Mouse (Mus musculus) cerebellum, adult 11 months (tissue): ENCODE measurements at regions not wholly inside any gene's neighbourhood (a gene's known extent, or its start where the extent isn't known, plus 50 kb on each side); places are given as distances from the start of the nearest gene placed in this dataset.
"Not testable (repeated sequence)": the region's sequence is repeated elsewhere in the genome, so short reads cannot be mapped to it uniquely, and the experiment has no call there.

Experiments used
- DNase-seq: peaks from one replicate; pipeline ENCODE4 v3.0.0; 2022

DNA sequence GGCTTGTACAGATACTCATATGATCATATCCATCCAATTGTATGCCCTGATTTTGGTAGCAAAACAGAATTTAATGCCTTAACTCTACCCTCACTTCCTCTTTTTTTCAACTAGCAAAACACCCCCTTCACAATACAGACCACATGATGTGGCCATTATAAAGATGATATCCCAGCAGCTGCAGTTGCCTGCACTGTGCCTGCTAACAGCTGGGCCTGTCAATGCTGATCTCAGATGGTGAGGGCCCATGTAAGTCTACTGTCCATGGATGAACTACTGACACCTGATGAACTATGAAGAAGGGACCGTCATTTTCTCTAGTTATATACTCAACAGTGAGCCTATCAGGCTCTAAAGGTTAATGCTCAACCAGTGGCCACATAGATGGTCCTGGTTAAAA, 191.8 kb upstream of the Fmr1 start:
- DNase-seq: no peak

DNA sequence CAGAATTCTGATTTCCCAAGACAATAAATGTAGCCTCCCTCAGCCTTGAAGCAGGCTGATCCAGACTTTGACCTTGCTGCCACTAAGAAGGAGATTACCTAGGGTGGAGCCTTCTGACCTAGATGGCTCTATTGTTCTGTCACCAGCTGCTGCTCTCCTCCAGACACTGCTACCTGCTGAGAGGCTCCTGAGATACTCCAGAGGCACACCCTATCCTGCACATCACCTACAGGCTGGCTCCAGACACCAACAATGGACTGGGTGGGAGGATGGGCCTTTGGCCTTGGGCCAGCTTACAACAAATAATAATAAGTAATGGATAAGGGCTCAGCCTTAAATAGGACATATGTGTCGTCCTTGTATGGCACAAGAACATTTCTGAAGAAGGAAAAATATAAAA, 186.3 kb upstream of the Fmr1 start:
- not testable (repeated sequence) for DNase-seq

DNA sequence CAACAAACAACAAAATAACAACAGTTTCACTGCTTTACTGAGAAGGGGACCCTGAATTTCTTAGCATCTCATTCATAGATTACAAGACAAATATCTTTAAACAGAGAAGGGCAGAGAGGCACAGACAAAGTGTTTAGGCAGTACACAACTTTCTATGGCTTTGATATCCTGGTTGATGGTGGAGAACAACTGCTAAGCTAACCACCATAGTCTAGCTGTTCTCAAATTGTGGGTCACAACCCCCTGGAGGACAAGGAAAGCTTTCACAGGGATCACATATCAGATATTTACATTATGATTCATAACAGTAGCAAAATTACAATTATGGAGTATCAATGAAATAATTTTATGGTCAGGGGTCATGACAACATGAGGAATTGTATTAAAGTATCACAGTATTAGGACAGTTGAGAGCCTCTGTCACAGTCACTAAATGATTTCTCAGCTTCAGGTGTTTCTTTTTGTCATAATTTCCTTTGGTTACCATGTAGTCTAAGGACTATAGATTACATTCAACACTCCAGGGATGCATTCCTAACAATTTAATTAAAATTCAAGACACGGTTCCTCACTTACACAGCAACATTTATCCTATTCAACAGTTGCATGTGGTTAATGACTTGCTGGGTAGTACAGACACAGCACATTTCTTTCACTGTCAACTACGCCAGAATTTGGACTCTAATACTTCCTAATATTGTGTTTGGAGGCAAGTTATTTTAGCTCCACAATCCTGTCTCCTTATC, 183.8 kb upstream of the Fmr1 start:
- DNase-seq: no peak

DNA sequence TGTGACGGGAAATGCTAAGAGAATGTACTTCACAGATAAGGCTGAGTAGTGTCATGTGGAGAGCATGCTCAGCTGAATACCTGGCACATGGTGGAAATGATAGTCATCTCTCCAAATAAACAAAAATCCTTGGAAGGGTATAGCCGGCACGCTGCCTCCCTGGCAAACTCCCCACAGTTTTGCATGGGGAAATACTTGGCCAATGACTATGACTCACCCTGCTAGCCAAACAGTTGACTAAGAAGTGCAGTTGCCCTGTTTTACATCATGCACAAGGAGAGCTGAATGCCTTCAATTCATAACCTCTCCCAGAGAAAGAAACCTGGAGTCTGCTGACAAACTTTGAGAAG, 183.2 kb upstream of the Fmr1 start:
- DNase-seq: peak; percentile 47

DNA sequence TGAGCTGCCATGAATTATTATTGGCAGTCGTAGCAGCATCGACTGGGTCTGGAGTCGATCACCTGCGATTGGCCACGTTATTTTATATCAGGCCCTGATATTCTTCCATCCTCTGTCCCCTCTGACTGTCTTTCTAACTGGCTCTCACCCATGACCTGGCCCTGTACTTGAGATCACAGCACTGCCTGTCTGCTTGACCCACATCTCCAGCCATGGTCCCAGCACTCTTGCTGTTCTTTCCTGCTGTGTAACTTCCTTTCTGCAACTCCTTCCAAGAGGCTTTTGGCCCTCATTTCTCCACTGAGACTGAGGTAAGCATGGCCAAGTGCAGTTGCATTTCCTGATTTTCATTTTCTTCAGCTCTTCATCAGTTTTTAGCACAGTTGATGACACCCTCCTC, 182.6 kb upstream of the Fmr1 start:
- peak; percentile 10 for DNase-seq

DNA sequence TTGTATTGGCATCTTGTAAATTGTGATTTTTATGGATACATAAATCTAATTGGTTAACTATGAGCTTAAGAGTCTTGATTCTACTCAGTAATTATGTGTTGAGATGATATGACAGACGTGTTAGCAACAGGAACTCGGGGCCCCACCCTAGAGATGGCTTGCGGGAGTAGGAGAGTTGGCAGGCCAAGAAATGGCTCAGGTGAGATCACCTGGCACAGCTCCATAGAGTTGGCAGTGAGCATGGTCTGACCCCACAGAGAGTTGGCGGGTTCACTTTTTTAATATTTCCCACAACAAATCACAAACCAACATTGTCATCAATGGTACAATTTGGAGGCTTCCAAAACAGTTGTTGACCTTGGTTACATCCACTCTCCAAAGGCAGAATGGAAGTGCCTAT, 180.5 kb upstream of the Fmr1 start:
- DNase-seq: no peak

DNA sequence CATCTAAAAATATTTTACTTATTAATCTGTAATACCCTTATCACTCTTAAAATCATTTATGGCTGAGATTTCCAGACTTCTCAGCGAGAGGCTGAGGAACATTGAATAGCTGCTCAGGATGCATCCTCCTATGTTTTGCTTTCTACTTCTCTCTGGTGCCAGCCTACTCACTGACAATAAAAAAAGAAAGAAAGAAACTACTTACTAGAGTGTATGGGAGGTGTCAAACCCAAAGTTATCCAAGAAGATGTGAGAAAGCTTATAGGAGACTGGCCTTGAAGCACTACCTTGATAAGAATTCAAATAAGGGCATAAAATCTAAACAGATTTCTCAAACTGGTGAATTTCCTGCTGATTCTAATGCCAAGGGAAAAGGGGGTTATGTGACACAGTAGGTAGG, 175.4 kb upstream of the Fmr1 start:
- no peak for DNase-seq

DNA sequence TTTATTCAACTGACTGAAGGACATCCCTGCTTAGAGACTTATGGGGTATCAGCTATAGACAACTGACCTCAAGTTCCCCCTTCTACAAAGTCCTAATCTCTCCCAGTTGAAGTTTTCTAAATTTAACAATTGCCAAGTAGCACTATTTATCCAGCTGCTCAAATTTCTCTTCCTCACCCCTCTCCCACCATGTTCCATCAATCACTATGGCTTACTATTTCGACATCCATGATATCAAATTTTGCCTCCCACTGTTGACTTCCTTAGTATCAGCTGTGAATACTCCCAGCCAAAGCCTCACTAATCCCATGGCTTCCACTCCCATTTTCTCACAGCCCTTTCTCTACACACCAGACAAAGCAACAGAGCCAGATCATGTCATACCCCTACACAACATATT, 170.7 kb upstream of the Fmr1 start:
- no peak for DNase-seq

DNA sequence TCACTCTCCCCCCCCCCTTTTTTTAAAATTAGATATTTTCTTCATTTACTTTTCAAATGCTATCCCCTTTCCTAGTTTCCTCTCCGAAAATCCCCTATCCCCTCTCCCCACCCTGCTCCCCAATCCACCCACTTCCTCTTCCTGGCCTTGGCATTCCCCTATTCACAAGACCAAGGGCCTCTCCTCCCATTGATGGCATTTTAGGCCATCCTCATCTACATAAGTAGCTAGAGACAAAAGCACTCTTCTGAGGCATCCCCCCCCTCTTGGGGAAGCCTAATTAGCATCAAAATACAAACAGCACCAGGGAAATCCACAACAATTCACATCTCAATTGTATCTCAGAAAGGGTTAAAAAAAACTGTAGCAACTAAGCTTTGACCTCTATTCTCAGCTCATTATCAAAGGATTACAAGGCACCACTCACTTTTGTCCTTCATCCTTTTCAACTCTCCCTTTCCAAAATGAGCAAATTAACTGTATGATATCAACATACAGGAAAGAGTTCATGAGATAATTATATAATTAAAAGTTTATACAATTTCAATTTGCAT, 166.1 kb upstream of the Fmr1 start:
- DNase-seq: no peak

DNA sequence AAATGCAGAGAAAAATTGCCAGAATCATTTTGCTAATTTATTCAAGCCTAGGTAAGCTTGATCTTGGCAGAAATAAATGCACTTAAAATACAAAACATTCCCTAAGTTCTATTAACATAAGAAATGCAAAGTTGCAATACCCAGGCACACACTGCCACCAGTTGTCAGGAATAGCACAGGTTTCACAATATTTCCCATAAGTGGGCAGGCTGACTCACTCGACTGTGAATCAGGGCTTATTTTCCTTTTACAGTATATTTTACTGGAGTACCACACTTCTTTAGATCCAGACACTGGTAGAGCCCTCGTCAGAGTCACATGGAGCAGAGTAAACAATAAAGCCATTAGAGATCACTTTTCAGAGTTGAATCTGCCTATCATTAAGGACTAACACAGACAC, 131.8 kb upstream of the Fmr1 start:
- no peak for DNase-seq

DNA sequence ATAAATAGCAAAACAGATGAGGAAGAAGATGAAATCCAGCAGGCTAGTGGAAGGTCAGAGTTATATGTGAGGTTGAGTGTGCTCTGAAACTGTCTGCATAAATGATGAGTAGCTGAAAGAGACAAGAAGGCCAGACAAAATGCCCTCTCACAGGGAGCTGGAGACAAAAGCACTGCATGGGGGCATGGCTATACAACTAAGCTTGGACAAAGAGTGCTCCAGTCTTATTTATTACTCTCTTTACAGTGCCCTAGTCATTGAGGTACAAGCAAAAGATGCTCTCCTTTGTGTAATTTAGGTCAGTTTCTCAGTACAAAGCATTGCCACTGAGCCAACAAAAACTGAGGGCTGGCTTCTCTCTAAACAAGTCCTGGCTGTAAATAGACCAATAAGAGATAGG, 124.3 kb upstream of the Fmr1 start:
- DNase-seq: no peak

DNA sequence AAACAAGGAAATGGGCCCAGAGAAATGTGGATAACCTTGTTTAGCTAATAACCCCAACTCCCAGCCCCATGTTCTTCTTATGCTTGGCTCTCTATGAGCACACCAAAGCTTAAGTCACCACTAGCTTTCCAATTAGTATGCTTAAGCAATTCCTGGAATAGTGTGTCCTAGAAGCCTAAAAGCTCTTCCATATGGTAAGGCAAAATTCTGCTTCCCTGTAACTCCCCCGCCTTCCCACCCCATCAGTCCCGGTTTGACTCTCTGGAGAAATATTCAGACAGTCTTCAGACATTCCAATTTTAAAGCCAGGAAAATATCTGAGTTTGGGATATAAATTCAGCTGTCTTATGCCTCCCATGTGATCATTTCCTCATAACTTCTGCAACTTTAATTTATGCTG, 120.6 kb upstream of the Fmr1 start:
- no peak for DNase-seq

DNA sequence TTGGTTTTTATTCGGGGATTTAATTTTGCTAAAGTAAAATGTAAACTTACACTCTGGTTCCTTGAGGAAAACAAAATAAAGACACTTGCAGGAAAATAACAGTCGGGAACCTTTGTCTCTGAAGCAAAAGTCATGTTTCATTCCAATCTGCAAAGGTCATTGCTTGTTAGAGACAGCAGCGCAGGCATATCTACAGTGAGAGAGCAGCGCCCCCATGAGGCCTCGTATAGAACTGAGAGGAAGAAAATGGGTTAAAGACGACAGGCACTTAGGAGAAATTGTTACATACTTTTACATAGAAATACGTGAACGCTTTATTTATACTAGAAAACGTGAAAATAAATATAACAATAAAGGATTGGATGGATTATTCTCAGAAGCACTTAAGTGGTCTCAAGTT, 93.1 kb upstream of the Fmr1 start:
- peak; percentile 17 for DNase-seq

DNA sequence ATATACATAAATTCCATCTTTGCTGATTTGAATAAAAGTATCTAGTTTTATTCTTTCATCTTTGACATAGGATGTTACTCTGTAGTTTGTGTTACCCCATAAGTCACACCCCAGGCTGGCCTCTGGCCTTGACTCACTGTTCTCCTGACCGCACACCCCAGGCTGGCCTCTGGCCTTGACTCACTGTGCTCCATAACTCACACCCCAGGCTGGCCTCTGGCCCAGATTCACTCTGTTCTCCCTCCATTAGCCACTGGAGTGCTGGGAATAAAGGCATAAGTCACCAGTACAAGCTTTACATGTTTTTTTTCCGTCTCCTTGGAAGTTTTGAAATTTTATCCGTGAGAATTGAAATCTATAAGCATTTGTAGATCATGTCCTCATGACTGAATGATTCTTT, 56.2 kb upstream of the Fmr1 start:
- no peak for DNase-seq
